Mouse (Mus musculus): ENCODE data around the gene Tesk2.
"Not testable (repeated sequence)": the region's sequence is repeated elsewhere in the genome, so short reads cannot be mapped to it uniquely, and the experiment has no call there.

DNA sequence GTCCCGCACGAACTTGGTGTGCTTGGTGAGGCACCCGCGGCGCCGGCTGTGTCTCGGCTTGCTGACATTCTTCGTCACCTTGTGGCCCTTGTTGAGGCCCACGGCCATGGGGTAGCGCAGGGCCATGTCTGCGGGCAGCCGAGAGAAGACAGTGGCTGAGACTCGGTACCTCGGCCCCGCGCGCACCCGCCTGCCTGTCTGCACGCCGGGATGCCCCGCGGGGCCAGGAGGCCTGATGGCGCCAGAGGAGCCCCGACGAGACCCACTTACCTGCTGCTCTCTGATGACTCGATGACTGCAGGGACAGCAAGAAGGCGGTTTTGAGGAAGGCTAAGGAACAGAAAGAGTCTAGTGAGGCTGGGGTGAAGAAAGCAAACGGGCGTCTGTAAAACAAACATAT lies 119.3 kb downstream of the Tesk2 start:
- TF ChIP-seq CTCF (IDR thresholded peaks at IDR 0.05; ENCODE audit: extremely low read depth, insufficient read depth, insufficient read length, insufficient replicate concordance); POLR2A (IDR thresholded peaks at IDR 0.05; ENCODE audit: low read depth, low read length): not testable (repeated sequence)

Data from spleen, adult 2 months (tissue).